Mouse (Mus musculus) layer of hippocampus, adult 2 months (tissue): ENCODE results near the gene Tmem189. TPM values are rescaled to one million over a fixed set of nuclear protein-coding genes. Genes with fewer than 3 reads are reported as not detected.
"Not testable (repeated sequence)": the region's sequence is repeated elsewhere in the genome, so short reads cannot be mapped to it uniquely, and the experiment has no call there.

Experiments
- DNase-seq, 2 experiments: peaks; one replicate each; pipeline ENCODE4 v3.0.0; 2022; ENCODE audit warnings: low spot score in 2 of 2
- H3K27ac ChIP-seq: fragments of 200-600 bp; 2 replicates; pipeline ENCODE4 v1.8.1; 2022
- H3K4me3 ChIP-seq: fragments of 200-600 bp; 2 replicates; pipeline ENCODE4 v1.8.1; 2022; ENCODE audit warnings: mild to moderate bottlenecking
- CTCF ChIP-seq: fragments of 200-600 bp; conservative IDR thresholded peaks from 2 replicates; pipeline ENCODE4 v1.8.1; 2022; ENCODE audit warnings: antibody characterized with exemption, mild to moderate bottlenecking, moderate library complexity
- total RNA-seq, 2 experiments: library from RNA; stranded (reverse); gene quantifications; 2 replicates each; pipeline ENCODE4 v1.2.3; 2021

Gene Tmem189
- total RNA-seq, 2 experiments from 2014 or later: 43.6 to 46.9 TPM

DNA sequence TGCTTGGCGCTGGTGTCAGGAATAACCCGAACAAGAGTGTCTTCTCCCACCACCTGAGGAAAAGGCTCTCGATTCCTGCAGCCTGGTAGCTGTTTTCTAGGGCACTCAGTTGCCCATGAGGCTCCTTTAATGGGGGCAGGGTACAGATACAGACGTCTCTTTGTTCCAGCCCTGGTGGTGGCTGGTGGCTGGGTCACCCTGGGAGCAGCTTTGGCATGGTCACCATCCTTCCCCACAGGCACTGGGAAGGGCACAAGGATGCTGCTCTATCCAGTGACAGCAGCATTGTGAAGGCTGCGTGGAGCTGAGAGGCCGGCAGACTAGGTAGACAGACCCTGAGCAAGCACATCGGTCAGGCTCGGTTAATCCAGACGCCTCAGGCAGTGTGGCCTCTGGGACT is 38.0 kb downstream of the Tmem189 start:
- Histone ChIP-seq H3K4me3 (no peak overlapping the region), H3K27ac (peak overlapping the region; percentile 90)
- DNase-seq: no peak
- TF ChIP-seq CTCF: peak; percentile 59

DNA sequence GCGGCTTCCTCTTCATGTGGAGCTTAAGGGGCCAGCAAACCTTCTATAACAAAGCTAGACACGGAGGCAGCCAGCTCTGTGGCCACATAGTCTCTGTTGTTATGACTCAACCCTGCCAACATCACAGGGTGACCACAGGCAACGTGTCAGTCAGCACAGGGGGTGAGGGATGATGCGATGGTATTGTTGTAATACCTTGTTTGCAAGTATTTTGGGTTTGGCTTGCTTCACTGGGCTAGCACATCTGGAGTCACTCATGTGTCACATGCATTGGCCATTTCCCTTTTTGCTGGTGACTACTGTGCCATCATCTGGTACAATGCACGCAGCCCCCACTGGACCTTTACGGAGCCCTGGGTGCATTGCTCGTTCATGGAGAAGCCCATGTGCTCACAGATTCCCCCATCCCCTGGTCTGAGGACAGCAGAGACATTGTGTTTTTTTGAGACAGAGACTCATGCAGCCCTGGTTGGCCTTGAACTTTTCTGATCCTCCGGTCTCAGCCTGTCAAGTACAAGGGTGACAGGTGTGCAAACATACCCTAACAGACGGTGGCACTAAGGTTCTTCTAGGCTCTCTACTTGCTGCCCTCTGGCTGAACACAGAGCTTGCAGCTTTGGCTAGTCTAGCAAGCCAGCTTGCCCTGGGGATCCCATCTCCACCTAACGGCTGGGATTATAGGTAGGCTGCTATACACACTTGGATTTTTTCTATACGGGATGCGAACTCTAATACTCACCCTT is 40.2 kb downstream of the Tmem189 start:
- no peak for TF ChIP-seq CTCF
- H3K4me3 ChIP-seq: no peak overlapping the region
- DNase-seq: no peak

DNA sequence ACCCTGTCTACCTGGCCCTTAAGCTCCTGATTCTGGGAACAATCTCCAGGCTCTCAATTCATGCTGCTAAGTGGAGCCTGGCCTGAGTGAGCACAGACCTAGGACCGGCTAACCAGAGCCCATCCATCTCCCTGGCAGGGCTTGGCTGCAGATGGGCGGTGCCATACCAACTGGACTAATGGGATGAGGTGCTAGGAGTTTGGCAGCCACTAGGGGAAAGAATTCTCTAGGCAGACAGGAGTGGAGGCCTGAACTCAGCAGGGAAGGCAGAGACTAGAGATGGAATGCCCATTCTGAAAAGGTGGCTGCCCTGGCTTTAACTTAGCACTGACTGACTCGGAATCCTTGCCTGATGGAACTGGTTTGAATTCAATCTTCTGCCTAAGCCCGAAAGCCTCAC is 43.2 kb downstream of the Tmem189 start:
- peak; percentile 54 for TF ChIP-seq CTCF
- H3K27ac ChIP-seq: no peak overlapping the region
- no peak for DNase-seq
- no peak overlapping the region for H3K4me3 ChIP-seq

More for the DNA sequence above, 40.2 kb downstream of the Tmem189 start:
- no peak overlapping the region for H3K27ac ChIP-seq

DNA sequence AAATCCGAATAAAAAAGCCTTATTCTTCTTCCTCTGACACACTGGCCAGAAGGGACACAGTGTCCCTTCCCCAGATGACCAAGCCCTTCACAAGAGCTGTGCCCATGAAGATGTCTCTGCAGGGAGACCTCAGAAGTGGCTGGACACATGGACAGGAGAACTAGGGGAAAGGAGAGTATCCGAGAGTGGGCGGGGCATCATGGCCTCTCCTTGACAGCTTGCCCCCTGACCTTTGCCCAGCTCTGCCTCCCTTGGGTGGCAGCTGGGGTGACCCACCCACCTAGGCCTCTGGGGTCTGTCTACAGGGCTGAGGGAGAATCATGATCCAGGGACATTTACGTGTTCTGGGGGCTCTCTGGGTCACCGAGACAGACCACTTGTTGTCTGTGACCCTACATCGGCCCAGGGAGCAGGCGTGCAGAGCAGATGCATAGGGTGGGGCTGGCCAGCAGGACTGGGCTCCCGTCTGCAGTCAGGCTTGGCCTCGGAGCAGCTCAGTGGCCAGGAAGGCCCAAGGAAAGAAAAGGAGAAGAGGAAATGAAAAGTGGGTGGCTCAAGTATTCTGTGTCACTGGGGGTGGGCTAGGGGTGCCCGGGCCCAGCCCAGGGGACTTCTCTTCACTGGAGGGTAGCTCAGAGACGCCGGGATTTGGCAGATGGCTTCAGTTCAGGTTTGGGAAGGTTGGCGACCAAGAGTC is 46.1 kb downstream of the Tmem189 start:
- DNase-seq, H3K27ac ChIP-seq, H3K4me3 ChIP-seq: not testable (repeated sequence)

DNA sequence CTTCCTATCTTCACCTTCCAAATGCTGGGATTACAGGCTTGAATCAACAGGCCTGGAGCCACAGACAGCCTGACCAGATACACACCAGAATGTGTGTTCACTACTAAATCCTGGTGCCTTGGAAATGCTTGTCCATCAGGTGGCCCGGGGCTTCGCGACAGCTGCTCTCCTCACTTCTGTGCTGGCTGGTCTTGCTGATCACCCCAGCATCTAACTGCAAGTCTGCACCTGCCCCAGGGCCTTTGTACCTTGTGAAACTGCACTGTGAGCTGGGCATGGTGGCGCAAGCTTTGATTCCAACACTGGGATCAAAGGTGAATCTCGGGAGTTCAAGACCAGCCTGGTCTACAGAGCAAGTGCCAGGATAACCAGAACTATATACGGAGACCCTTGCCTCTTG is 47.5 kb downstream of the Tmem189 start:
- no peak overlapping the region for H3K4me3 ChIP-seq
- no peak overlapping the region for H3K27ac ChIP-seq
- TF ChIP-seq CTCF: no peak
- DNase-seq: no peak

DNA sequence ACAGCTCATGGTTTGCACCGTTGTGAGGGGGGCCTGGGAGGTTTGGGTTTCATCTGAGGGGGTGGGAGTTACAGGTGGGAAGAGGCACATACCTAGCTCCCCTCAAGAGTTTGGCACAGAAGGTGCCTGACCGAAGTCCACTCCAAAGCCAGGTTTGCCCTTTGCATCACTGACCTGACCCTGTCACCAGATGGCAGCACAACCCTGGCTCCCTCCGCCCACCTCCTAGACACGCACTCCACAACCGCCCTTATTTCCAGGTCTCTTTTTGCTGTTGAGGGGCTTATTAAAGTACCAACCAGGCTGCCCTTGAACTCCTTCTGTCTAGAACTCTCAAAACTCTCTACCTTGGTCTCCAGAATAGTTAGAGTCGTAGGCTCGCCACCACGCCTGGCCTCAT is 48.3 kb downstream of the Tmem189 start:
- no peak for DNase-seq
- Histone ChIP-seq H3K4me3 (no peak overlapping the region), H3K27ac (no peak overlapping the region)
- peak; percentile 77 for TF ChIP-seq CTCF

DNA sequence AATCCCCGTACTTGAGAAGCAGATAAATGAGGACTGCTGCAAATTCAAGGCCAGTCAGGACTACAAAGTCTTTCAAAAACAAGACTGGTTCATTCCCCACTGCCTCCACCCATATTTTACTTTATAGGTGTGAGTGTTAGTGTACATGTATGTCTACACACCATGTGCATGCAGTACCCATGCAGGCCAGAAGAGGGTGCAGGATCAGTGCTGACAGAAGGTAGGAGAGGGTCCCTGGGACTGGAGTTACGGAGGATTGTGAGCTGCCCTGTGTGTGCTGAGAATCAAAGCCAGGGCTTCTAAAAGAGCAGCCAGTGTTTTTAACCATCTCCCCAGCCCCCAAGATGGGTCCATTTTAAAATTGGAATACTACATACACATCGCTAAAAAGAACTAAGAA is 49.3 kb downstream of the Tmem189 start:
- Histone ChIP-seq H3K4me3 (no peak overlapping the region), H3K27ac (no peak overlapping the region)
- TF ChIP-seq CTCF: peak; percentile 80
- DNase-seq: no peak

DNA sequence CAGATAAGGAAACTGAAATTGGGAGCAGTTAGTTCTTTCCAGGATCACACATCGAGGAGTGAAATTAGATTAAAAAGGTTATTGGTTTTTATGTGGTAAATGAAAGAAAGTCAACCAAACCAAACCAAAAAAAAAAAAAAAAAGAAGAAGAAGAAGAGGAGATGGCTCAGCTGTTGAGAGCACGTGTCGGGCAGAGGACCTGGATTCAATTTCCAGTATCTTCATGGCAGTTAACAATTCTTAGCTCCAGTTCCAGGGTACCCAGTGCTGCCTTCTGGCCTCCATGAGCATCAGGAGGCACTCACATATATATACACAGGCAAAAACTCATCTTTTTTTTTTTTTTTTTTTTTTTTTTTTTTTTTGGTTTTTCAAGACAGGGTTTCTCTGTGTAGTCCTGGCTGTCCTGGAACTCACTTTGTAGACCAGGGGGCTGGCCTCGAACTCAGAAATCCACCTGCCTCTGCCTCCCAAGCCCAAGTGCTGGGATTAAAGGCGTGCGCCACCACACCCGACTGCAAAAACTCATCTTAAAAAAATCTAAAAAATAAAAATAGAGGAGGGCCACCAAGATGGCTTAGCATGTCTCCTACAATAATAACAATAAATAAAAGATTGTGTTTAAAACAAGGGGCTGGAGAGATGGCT is 54.6 kb downstream of the Tmem189 start:
- no peak for DNase-seq
- Histone ChIP-seq H3K27ac (peak overlapping the region; percentile 83), H3K4me3 (peak overlapping the region; percentile 49)
- no peak for TF ChIP-seq CTCF

DNA sequence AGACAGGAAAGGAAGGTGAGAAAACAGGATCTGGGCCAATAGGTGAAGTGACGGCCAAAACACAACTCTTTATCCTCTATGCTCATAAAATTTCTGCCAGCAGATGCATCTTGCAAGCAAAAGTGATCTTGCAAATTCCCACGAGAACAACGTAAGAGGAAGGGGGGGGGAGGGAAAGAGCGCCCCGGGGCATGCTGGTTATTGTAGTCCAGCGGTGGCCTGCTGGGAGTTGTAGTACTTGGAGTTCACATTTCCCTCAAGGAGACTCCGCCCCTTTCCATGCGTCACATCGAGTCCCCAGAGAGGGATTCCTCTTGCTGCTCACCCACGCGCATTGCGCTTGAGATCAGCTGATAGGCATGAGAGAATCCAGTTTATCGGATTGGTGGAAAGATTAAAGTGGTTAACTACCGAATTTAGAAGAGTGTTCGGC is 55.3 kb downstream of the Tmem189 start:
- peak overlapping the region; percentile 49 for H3K4me3 ChIP-seq
- DNase-seq: peak; percentile 94 to 98
- H3K27ac ChIP-seq: peak overlapping the region; percentile 94
- no peak for TF ChIP-seq CTCF

DNA sequence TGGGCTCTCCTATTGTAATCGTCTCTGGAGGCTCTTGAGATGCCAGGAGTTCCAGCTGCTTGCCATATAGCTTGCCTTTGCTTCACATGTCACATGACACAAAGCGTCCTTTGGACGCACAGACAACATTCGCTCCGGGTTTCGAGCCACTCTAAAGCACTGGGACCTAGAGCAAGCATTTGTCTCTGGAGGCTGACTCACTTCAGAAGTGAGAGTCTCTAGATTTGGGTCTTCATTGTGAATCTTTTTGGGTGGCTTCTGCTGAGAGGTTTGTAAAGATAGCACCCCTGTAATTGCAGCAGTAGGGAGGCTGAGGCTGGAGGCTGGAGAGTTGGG is 56.1 kb downstream of the Tmem189 start:
- H3K27ac ChIP-seq: peak overlapping the region; percentile 94
- DNase-seq: no peak
- TF ChIP-seq CTCF: no peak
- no peak overlapping the region for H3K4me3 ChIP-seq

DNA sequence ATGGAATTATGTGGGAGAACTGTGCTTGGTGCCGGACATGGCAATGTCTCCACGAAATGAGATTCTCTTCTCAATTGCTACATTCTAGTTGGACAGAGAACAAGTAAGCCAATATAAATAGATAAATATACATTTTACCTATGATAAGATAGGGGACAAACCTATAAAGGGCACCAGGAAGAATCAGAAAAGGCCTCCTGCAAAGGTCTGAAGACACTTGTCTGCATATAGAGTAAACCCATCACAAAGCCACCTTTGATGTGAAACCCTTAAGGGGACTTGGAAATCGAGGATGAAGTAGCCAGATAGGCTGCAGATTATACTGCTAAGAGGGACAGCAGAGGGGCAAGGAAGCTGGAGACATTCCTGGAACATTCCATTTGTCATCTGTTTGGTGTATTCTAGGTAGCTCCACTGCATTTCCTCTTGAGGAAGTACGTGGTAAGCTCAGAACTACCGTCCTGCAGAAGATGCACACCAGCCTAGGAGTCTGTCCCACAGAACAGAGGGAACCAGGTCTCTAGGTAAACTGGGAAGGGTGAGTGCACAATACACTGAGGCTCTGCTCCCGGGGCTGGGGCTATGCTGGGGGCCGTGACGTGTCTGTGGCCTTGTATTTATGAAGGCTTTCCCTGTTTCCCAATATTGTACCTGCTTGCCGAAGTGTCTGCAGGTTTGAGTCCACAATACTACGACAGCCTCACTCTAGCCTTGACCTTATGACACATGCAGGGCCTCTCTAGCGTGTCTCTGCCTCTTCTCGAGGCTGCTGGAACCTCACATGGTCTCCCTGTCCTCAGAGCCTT is 56.7 kb downstream of the Tmem189 start:
- Histone ChIP-seq H3K4me3 (peak overlapping the region; percentile 99), H3K27ac (peak overlapping the region; percentile 99)
- no peak for TF ChIP-seq CTCF
- DNase-seq: no peak

DNA sequence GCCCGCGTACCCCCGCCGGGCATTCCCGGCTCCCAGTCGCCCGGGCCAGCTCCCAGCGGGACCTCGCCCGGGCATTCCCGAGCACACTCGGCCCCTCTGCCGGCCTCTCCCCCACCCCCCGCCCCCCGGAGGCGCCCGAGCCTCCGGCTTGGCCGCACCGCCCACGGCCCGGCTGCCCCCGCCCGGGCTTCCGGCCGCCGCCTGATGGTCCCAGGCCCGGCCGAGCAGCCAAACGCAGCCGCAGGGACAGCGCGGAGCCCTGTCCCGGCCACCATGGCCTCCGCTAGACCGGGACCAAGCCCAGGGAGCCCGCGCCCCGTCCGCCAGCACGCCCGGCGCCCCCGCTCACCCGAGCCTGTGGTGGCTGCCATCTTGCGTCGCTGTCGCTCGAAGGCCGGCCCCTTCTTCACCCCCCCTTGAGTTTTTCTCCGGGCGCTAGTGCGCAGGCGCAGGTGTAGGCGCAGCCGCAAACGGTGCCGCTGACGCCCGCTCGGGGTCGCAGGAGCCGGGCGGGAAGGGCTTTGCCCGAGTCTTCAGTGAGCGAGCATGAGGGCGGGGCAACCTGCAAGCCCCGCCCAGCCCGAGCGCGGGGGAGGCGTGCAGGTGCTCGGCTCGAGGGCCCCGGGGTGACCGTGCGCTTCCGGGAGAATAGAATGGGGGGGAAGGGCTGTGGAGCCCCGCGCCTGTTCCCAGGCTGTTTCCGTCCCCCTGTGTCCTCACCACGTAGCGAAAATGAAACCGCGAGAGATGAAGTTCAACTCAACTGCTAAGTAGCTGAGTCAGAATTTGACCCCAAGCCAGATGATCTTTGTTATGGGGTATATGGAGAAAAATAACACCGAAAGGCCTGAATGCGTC is 57.8 kb downstream of the Tmem189 start, which contains the start of gene Ube2v1:
Gene Ube2v1 (minus strand): TSS at position 505 of the 858 bp plus-strand sequence.
- peak; percentile 97 for DNase-seq
- TF ChIP-seq CTCF: peak; percentile 70
- Histone ChIP-seq H3K4me3 (peak within 1 kb of the TSS; percentile 99), H3K27ac (peak within 1 kb of the TSS; percentile 99)
